9 mouse cellular contexts compared by ENCODE assay signal in genomic region chr12:83268504-83268922, GRCm38 (mm10).
DNase-seq lines count a peak whose midpoint lies in the region; ATAC-seq lines count a peak whose summit lies in the region.
"Had no signal": no experiment of that assay in that cellular context is flagged by ENCODE, and none has a peak within 500 bp of the region (broad histone marks: within the 10 kb centered on the region; RNA-seq: fewer than 3 reads in every experiment).

No protein-coding gene starts in this region.

- H3K36me3 ChIP-seq in forebrain, embryonic 14.5 days (ENCODE audit: control insufficient read depth, insufficient read depth, low read length), result no peaks in the 10 kb centered on the region
- no peaks in the 10 kb centered on the region for H3K36me3 ChIP-seq in heart, embryonic 15.5 days
- H3K36me3 ChIP-seq: limb, embryonic 12.5 days had no signal

- H3K27ac ChIP-seq in forebrain, embryonic 14.5 days (ENCODE audit: low read depth, low read length), result peak overlapping the region; percentile 28; the same call in 1 of the 2 replicates
- peak overlapping the region; percentile 70 for H3K27ac ChIP-seq in heart, embryonic 15.5 days
- H3K27ac ChIP-seq: limb, embryonic 12.5 days had no signal

- no peaks in the 10 kb centered on the region for H3K9me3 ChIP-seq in forebrain, embryonic 14.5 days (replicated peaks; ENCODE audit: control insufficient read depth, low read length)
- no peaks in the 10 kb centered on the region for H3K9me3 ChIP-seq in heart, embryonic 15.5 days (replicated peaks)
- H3K9me3 ChIP-seq: limb, embryonic 12.5 days had no signal

- 70% methylated on average over 11 of the region's 11 CpGs for WGBS in forebrain, embryonic 14.5 days
- 26% methylated on average over 11 of the region's 11 CpGs for WGBS in heart, embryonic 15.5 days

- H3K4me1 ChIP-seq in forebrain, embryonic 14.5 days (ENCODE audit: control insufficient read depth, insufficient read depth, low read length), result peaks cover 2% of the 10 kb centered on the region; the same call in 1 of the 2 replicates
- peaks cover 22% of the 10 kb centered on the region for H3K4me1 ChIP-seq in heart, embryonic 15.5 days (replicated peaks)

- H3K27me3 ChIP-seq in forebrain, embryonic 14.5 days (replicated peaks; ENCODE audit: control insufficient read depth, insufficient read depth, low read length), result no peaks in the 10 kb centered on the region
- no peaks in the 10 kb centered on the region for H3K27me3 ChIP-seq in heart, embryonic 15.5 days
- H3K27me3 ChIP-seq: limb, embryonic 12.5 days had no signal

- H3K9ac ChIP-seq in forebrain, embryonic 14.5 days (ENCODE audit: low read length), result no peak overlapping the region
- H3K9ac ChIP-seq in heart, embryonic 15.5 days, result no peak overlapping the region; the same call in 1 of the 2 replicates
- H3K9ac ChIP-seq: limb, embryonic 12.5 days had no signal

- peak; percentile 79 for ATAC-seq in forebrain, embryonic 14.5 days
- peak; percentile 86 for ATAC-seq in heart, embryonic 15.5 days (replicated peaks; ENCODE audit: insufficient number of reproducible peaks, insufficient read depth, low FRiP score, low read depth)
- ATAC-seq in erythroblast, adult 5-6 weeks (replicated peaks; ENCODE audit: low FRiP score, poor library complexity, severe bottlenecking), result no peak

- H3K4me3 ChIP-seq in forebrain, embryonic 14.5 days (ENCODE audit: low read depth, low read length), result no peak overlapping the region
- peak overlapping the region; percentile 17; the same call in 1 of the 2 replicates for H3K4me3 ChIP-seq in heart, embryonic 15.5 days
- H3K4me3 ChIP-seq: limb, embryonic 12.5 days had no signal

- DNase-seq in urinary bladder, postnatal 14 days (ENCODE audit: low spot score), result peak; percentile 48
- DNase-seq in urinary bladder, postnatal 10 days (ENCODE audit: low spot score), result no peak
- DNase-seq in forebrain, embryonic 14.5 days (ENCODE audit: low spot score), result peak; percentile 79
- peak; percentile 74 to 81 for DNase-seq in kidney, postnatal 4 days
- DNase-seq in lung, postnatal 4 days, result peak; percentile 61 to 81
- no peak for DNase-seq in T-cell, adult 2 months (ENCODE audit: low spot score)

- no peak overlapping the region for H3K4me2 ChIP-seq in forebrain, embryonic 14.5 days (ENCODE audit: low read length)
- H3K4me2 ChIP-seq in heart, embryonic 15.5 days, result peak overlapping the region; percentile 31
- H3K4me2 ChIP-seq: limb, embryonic 12.5 days had no signal

Comparison
In these comparisons a context has a peak if more than half of its experiments do, and no peak if none do; other contexts are left out.
1. DNase-seq: peak in urinary bladder, postnatal 14 days (single experiment), forebrain, embryonic 14.5 days (single experiment), kidney, postnatal 4 days (2 of 2) and lung, postnatal 4 days (2 of 2); none in urinary bladder, postnatal 10 days (single experiment) and T-cell, adult 2 months (single experiment).